Comparison of ENCODE assay signal across 9 mouse cellular contexts in genomic region chr16:10452445-10452896, GRCm38 (mm10). TPM values are rescaled to one million over a fixed set of nuclear protein-coding genes. Genes with fewer than 3 reads are reported as not detected.
A peak's percentile ranks its signal among the peaks of the same experiment; 100 is the strongest.
DNase-seq lines count a peak whose midpoint lies in the region; ATAC-seq and TF ChIP-seq lines count a peak whose summit lies in the region.
"Had no signal": no experiment of that assay in that cellular context is flagged by ENCODE, and none has a peak within 500 bp of the region (broad histone marks: within the 10 kb centered on the region; RNA-seq: fewer than 3 reads in every experiment).

No protein-coding gene starts in this region.

- 20% methylated on average over 8 of the region's 8 CpGs for WGBS in thymus, adult 2 months
- WGBS in heart, embryonic 14.5 days = 22% methylated on average over 8 of the region's 8 CpGs

- no peaks in the 10 kb centered on the region for H3K36me3 ChIP-seq in thymus, adult 2 months (ENCODE audit: control insufficient read depth, insufficient read depth, low read length)
- no peaks in the 10 kb centered on the region for H3K36me3 ChIP-seq in heart, embryonic 14.5 days (ENCODE audit: control insufficient read depth, insufficient read depth, low read length)
- H3K36me3 ChIP-seq: liver, embryonic 15.5 days had no signal

- H3K9me3 ChIP-seq in heart, embryonic 14.5 days (ENCODE audit: control insufficient read depth, low read length) = no peaks in the 10 kb centered on the region
- H3K9me3 ChIP-seq: liver, embryonic 15.5 days had no signal

- no peak overlapping the region for H3K27ac ChIP-seq in thymus, adult 2 months (ENCODE audit: control insufficient read depth, insufficient read depth, low read length)
- H3K27ac ChIP-seq in heart, embryonic 14.5 days (replicated peaks in 1 of 2; ENCODE audit: control insufficient read depth in 1 of 2, insufficient read depth in 1 of 2, low read depth in 2 of 2, low read length in 2 of 2) = peak overlapping the region; percentile 2 to 56; a peak in 3 of 4 replicates
- H3K27ac ChIP-seq: liver, embryonic 15.5 days had no signal

- no peak for TF ChIP-seq CTCF in thymus, adult 2 months (IDR thresholded peaks at IDR 0.05; ENCODE audit: borderline replicate concordance, control insufficient read depth, extremely low read depth, insufficient read depth, low read length, poor library complexity)

- peak; percentile 81 for ATAC-seq in heart, embryonic 14.5 days (ENCODE audit: insufficient number of reproducible peaks, insufficient read depth, low FRiP score, low read depth)

- 0 out of 2 replicates have a peak overlapping the region, but pooled peaks have one; percentile 11 for H3K9ac ChIP-seq in heart, embryonic 14.5 days (ENCODE audit: low read length)
- H3K9ac ChIP-seq: liver, embryonic 15.5 days had no signal

- peak overlapping the region; percentile 27 for H3K4me2 ChIP-seq in heart, embryonic 14.5 days (ENCODE audit: low read length)
- H3K4me2 ChIP-seq: liver, embryonic 15.5 days had no signal

- peak; percentile 16 for DNase-seq in thymus, postnatal 25 days
- DNase-seq in thymus, adult 2 months = no peak
- DNase-seq in cerebellum, postnatal 36 days = peak; percentile 53 to 63
- DNase-seq in layer of hippocampus, adult 8-10 months (ENCODE audit: low spot score in 2 of 2) = peak; percentile 55 to 69
- peak; percentile 97 to 98 for DNase-seq in lung, postnatal 4 days
- peak; percentile 50 to 68 for DNase-seq in spleen, postnatal 36 days (ENCODE audit: low spot score in 2 of 2)
- no peak for DNase-seq in c-Kit-positive CD71-positive TER-119-positive erythroid progenitor cells, embryonic 14.5 days (ENCODE audit: low spot score)

- no peaks in the 10 kb centered on the region for H3K27me3 ChIP-seq in thymus, adult 2 months (ENCODE audit: control insufficient read depth, insufficient read depth, low read length)
- no peaks in the 10 kb centered on the region for H3K27me3 ChIP-seq in heart, embryonic 14.5 days (ENCODE audit: control insufficient read depth, insufficient read depth, low read length)
- H3K27me3 ChIP-seq: liver, embryonic 15.5 days had no signal

- no peaks in the 10 kb centered on the region; the same call in 1 of the 2 replicates for H3K4me1 ChIP-seq in thymus, adult 2 months (replicated peaks; ENCODE audit: control insufficient read depth, insufficient read depth, low read length)
- H3K4me1 ChIP-seq in heart, embryonic 14.5 days (ENCODE audit: control insufficient read depth in 2 of 2, insufficient read depth in 2 of 2, low read length in 2 of 2) = peaks cover 16 to 22% of the 10 kb centered on the region in 2 experiments

- TF ChIP-seq POLR2A in thymus, adult 2 months (IDR thresholded peaks at IDR 0.05; ENCODE audit: control insufficient read depth, extremely low read depth, insufficient read depth, low read length, poor library complexity) = no peak

- H3K4me3 ChIP-seq in thymus, adult 2 months (ENCODE audit: control insufficient read depth, insufficient read depth, low read length) = no peak overlapping the region
- no peak overlapping the region for H3K4me3 ChIP-seq in heart, embryonic 14.5 days (ENCODE audit: control insufficient read depth in 1 of 2, insufficient read depth in 1 of 2, low read depth in 1 of 2, low read length in 2 of 2)
- H3K4me3 ChIP-seq: liver, embryonic 15.5 days had no signal

RNA-seq across cellular contexts. Expression of gene Tvp23a, which starts 5.3 kb away (rescaled TPM):
- 3.2 and 3.7 TPM in 2 replicates for polyA plus RNA-seq in thymus, adult 2 months (2012; rRNA removed)
- 2.3 and 3.0 TPM in 2 replicates for polyA plus RNA-seq in heart, embryonic 14.5 days (2014; fragmentation: Nextera tagmentation; extraction: Ambion mirVana)
- 10 to 100 TPM; 24.5 to 28.4 (median 25.9) TPM for total RNA-seq in layer of hippocampus, adult 8-10 months (2022)

RNA-seq across cellular contexts. Expression of gene Ciita, which starts 27.4 kb away (rescaled TPM):
- 30.1 and 31.5 TPM in 2 replicates for polyA plus RNA-seq in thymus, adult 2 months (2012; rRNA removed)
- 0.30 and 0.59 TPM in 2 replicates for polyA plus RNA-seq in heart, embryonic 14.5 days (2014; fragmentation: Nextera tagmentation; extraction: Ambion mirVana)
- total RNA-seq in layer of hippocampus, adult 8-10 months (2022) = under 1 TPM; 0.18 to 0.67 (median 0.39) TPM

RNA-seq across cellular contexts. Expression of gene Nubp1, which starts 40.7 kb away (rescaled TPM):
- 62.3 and 67.4 TPM in 2 replicates for polyA plus RNA-seq in thymus, adult 2 months (2012; rRNA removed)
- polyA plus RNA-seq in heart, embryonic 14.5 days (2014; fragmentation: Nextera tagmentation; extraction: Ambion mirVana) = 33.5 and 33.7 TPM in 2 replicates
- total RNA-seq in layer of hippocampus, adult 8-10 months (2022) = 10 to 100 TPM; 16.8 to 20.7 (median 17.8) TPM

RNA-seq across cellular contexts. Expression of gene Tekt5, which starts 57.2 kb away (rescaled TPM):
- polyA plus RNA-seq in thymus, adult 2 months (2012; rRNA removed) = 1.4 and 1.7 TPM in 2 replicates
- 0.32 and 0.97 TPM in 2 replicates for polyA plus RNA-seq in heart, embryonic 14.5 days (2014; fragmentation: Nextera tagmentation; extraction: Ambion mirVana)
- 1 to 10 TPM; 8.2 to 9.5 (median 9.1) TPM for total RNA-seq in layer of hippocampus, adult 8-10 months (2022)

Comparison
In these comparisons a context has a peak if more than half of its experiments do, and no peak if none do; other contexts are left out.
1. DNase-seq: peak in thymus, postnatal 25 days (single experiment), cerebellum, postnatal 36 days (2 of 2), layer of hippocampus, adult 8-10 months (2 of 2), lung, postnatal 4 days (2 of 2) and spleen, postnatal 36 days (2 of 2); none in thymus, adult 2 months (single experiment) and c-Kit-positive CD71-positive TER-119-positive erythroid progenitor cells, embryonic 14.5 days (single experiment).
2. RNA of gene Ciita, which starts 27.4 kb away (polyA plus RNA-seq): 30.1 to 31.5 TPM in thymus, adult 2 months; 0.30 to 0.59 TPM in heart, embryonic 14.5 days; every median in the first group is over 10 times any median in the second.